Mouse (Mus musculus) embryo, embryonic 9.5 days (tissue): ENCODE measurements around the gene Fam168a.

Experiments used
- DNase-seq: peaks from one replicate; pipeline ENCODE4 v3.0.0-alpha.2; 2017; ENCODE audit errors: extremely low spot score

The Fam168a gene

GRCm38 (mm10) chr7:100706143-100706841 is at the start of gene Fam168a:
Gene Fam168a, plus strand, starts transcription at chr7:100706635.
- DNase-seq = peak; percentile 98

DNA sequence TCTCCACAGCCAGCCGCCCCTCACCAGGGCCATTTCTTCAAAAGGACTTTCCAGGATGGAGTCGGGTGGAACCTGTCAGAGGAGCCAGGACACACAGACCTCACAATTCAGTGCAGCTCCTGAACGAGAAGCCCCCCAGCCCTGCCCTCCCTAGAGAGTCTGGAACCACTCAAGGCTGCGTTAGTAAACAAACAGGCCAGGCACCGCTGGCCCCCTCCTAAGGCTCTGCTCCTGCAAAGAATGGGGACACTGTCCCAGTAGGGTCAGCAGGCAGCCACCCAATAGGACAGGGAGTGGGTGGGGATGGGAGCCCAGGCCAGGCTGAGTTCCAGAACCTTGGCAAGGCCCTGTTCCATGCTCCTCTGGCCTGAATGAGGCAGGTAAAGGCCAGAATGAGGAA is 49.7 kb upstream of the Fam168a start:
- no peak for DNase-seq

GRCm38 (mm10) chr7:100658093-100658578 is 48.3 kb upstream of the Fam168a start:
- peak; percentile 39 for DNase-seq

DNA sequence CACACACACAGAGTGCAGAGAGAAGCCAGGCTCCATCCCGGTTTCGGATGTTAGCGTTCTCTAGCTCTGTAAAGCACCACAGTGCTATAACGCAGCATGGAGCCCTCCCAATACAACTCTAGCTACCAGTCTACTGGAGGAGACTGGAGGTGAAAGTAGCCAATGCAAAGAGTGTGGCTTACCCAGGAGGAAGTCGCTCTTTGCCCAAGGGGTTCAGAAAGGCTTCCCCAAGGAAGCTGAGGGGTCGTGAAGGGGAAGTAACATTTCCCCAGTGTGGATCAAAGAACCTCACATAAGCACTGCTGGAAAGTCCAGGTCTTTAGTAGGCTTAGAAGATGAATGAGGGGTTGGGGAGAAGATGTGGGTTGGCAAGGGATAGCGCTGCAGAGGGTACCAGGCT is 45.2 kb upstream of the Fam168a start:
- DNase-seq = no peak

DNA sequence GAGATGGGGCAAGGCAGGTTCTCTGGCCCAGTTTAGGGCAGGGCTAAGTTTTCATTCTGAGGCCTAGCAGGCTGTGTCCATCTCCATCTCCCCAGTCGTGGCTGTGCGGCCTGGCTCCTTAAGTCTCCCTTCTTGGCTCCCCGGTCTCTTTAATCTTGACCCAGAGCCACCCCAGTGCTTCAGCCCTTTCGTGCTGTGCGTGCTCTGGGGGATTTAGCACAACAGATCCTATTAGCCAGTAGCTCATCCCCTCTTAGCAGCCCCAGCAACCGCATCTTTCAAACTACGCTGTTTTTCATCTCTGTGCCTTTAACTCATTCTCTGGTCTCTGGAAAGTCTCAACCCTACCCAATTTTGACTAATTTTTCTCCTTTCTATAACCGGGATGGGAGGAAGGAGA is 44.2 kb upstream of the Fam168a start, which contains the start of gene Plekhb1:
Gene Plekhb1, minus strand, starts transcription at position 184 of the 400 bp plus-strand sequence.
- DNase-seq = no peak

DNA sequence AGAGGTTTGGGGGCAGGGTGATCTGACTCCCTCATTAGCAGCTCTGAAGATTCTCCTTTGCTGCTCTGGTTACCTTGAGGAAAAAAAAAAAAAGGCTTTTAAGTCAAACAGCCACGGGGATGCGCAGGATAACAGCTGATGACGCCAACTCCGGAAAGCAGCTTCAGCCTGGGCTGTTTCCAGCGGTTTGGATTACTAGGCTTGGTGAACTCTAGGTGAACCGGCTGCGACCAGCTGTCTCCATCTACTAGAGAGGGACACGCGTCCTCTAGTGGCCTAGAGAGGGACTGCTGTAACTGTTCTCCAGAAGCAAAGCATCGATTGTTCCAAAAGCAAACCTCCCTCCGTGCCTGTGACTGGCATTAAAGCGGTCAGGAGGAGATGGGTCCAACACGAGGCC is 43.2 kb upstream of the Fam168a start:
- peak; percentile 90 for DNase-seq

GRCm38 (mm10) chr7:100663729-100664304 is 42.6 kb upstream of the Fam168a start:
- DNase-seq = no peak

- no peak for DNase-seq
These were observed 35.8 kb upstream of the Fam168a start for GRCm38 (mm10) chr7:100670646-100671045.

- no peak for DNase-seq
These were observed 33.0 kb upstream of the Fam168a start for GRCm38 (mm10) chr7:100673452-100673851.

DNA sequence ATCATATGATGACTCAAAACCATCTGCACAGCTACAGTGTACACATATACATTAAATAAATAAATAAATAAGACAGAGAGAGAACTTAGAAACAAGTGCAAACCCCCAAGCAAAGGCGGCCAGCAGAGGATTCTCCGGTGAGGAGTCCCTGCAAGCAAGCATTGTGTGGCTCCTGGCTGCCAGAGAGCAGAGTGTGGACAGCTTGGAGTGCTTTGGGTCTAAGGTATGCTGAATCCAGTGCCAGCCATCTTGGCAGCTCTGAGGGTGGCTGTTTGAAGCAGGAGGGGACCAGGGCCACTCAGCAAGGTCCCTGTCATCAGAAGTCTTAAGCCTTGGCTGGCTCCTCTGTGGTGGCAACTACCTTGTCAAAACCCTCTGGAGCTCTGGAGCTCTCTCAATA is 31.5 kb upstream of the Fam168a start:
- DNase-seq = no peak

DNA sequence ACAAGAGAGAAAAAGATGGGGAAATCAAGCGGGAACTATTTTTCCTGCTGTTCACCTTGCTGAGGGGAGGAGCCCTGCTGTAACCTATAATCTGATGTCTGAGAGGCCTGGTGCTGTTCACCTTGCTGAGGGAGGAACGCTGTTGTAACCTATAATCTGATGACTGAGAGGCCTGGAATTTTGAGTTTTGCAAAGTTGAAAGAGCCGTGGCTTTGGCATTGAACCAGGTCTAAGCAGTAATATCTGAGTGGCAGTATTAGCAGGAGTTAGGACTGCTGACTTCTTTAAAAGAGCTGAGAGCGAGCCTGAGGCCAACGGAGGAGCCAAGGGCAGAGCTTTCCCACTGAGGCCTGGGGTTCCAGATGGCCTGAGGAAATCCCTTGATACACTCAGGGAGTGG is 28.4 kb upstream of the Fam168a start:
- DNase-seq = no peak

DNA sequence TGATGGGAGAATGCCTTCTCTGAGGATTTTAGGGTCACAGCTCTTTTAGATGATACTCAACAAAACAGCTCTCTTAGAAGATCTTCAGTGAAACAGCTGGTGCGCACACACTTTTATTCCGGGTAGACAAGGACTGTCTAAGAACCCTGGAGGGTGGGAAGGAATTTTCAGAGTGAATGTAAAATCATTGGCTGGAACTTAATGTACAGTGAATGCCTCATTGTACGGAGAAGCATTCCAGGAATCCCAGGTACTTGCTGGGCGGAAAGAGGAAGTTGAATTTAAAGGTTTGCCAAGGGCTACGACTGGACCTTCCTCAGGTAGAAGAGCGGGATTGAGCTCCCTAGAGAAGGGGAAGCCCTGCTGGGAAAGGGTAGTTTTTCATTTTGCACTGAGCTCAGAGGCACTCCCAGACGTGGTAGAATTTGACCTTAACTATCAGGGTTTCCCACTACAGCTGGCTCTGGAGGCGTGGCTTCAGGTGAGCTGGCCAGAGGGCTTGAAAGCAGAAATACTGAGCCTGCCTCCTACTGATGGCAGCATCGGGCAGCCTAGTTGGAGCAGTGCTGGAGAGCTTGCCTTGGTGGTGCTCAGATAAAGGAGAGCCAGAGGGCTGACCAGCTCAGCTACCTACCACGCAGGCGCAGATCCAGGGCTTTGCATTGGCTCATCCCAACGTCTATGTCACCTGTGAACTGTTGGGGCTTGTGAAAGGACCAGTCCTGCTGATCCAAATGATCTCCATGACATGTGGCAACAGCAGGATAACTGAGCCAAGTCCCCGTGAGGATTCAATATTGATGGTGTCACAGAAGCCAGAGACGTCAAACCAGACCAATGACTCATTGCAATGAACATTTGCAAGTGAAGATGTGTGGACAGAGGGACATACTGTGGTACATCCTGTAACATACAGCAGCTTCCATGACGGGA is 27.2 kb upstream of the Fam168a start:
- no peak for DNase-seq

GRCm38 (mm10) chr7:100681132-100681531 is 25.3 kb upstream of the Fam168a start:
- DNase-seq = no peak

DNA sequence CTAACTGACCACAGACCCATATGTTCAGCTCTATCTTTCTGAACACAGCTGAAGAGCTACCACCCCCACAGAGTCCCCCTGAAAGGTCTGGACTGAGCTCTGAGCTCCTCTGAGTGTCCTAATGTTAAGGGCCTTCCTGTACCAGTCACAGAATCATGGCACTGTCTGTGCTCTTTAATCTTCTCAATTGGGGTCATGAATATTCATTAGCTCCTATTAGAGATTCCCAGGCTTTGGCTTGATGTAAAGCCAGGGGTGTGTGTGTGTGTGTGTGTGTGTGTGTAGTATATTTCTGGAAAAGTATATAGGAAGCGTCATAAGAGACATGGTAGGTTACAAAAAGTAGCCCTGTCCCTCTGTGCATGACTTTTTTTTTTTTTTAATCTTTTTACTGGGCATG is 23.2 kb upstream of the Fam168a start:
- no peak for DNase-seq

- DNase-seq = no peak
These were observed 22.4 kb upstream of the Fam168a start for GRCm38 (mm10) chr7:100684081-100684480.

DNA sequence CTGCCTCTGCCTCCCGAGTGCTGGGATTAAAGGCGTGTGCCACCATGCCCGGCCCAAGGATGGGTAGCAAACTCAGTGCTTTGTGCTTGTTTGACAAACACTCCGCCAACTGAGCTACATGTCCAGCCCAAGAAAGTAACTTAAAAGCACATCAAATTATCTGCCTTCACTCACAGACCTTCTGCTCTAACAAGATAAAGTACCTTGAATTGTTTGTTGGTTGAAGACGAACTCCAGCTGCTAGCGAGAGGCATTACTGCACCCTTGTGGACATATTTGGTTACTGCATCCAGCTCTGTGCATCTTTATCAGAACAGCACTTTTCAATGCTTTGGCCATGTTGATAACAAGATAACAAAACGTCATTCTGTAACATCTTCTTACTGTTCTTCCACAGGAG is 21.9 kb upstream of the Fam168a start:
- DNase-seq = peak; percentile 65

DNA sequence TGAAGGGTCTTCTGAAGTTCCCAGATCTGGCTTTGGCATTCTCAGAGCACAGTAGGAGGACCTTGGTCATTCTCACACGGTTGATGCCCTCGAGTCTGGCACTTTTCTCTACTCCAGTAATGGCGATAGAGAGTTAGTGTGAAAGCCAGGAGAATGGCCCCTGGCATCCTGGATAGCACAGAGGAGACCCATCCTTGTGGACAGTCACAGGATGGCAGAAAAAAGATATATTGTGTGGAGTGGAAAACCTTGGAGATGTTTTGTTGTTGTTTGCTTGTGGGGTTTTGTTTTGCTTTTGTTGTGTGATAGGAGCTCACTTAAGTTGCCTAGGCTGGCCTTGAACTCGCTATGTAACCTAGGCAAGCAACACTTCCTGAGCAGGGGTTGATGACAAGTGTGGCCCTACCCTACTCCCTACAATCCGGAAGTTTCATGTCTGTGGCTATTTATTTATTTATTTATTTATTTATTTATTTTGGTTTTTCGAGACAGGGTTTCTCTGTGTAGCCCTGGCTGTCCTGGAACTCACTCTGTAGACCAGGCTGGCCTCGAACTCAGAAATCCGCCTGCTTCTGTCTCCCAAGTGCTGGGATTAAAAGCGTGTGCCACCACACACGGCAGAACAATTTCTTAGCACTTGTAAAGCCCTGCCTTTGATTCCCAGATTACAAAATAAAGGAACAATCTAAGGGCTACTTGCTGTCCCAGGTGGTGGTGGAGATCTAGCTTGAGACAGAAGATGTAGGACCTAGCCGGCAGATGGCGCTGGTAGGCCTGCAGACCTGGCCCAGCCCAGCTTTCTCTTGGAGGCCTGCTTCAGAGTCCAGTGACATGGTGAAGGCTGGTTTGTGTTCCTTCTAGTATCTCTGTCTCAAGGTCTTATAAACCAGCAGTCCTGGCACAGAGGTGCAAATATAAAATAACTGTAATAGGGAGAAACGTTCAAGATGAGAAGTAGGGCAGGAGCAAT is 21.1 kb upstream of the Fam168a start:
- DNase-seq = peak; percentile 75

GRCm38 (mm10) chr7:100688471-100688870 is 18.0 kb upstream of the Fam168a start:
- DNase-seq = no peak

DNA sequence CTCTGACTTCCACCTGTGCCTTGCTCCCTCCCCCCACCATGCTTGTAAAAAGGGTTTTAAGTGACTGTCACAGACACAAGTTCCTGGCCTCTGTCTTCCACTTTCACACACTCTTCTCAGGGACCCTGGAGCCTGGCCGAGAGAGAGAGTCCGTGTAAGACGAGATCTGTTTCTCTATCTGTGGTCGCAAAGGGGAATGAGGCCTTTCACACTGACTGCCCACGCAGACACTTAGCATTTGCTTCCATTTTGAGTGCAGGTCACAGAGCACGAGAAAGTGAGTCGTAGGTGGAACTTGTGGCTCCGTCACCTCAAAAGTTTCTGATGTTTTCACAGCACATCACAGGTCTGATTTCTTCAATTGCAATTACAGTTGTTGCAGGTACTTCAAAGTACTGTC is 13.2 kb upstream of the Fam168a start:
- DNase-seq = no peak

DNA sequence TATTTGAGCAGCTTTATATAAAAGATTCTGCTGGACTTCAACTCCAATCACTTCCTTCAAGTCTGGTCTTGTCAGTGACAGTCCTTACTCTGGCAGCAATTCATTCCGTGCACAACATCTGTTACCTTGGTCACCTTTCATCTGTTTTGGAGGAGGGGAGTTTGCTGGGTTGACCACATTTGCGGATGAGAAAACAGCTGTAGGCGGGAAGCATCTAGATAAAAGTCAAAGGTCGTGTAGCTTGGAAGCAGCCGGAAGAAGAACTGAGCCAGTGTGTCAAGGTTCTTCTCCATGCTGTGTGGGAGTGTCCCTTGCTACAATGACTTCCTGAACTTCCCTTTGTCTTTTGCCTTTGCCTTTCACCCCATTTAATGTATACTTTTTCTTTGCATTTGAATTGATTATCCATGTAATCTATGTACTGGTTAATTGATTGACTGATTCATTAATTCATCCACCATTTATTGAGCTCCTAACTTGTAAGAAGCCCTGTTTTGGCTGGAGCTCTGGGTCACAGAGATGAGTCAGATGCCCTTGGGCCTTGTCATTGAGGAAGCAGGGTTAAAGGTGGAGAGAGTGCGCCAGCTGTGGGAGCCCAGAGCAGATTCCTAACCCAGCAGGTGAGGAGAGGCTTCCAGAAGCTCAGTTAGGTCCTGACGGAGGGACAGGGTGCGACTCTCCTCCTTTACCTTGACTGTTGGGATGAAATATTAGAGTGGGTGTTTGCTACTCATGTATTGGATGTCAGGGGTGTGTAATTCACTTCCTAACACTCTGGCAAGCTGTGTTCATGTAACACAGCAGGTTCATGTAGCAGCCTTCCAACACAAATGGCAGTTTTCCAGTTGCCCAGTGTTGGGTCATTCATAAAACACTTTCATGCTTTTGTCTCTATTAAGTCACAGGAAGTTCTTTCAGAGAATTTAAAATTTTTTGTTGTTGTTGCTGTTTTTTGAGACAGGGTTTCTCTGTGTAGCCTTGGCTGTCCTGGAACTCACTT is 6.4 kb upstream of the Fam168a start:
- DNase-seq = no peak
